Mouse (Mus musculus): ENCODE data around the gene Cdcp1.

GRCm38 (mm10) chr9:123157699-123158098 is 58.1 kb downstream of the Cdcp1 start:
- TF ChIP-seq EP300 (IDR thresholded peaks at IDR 0.05; ENCODE audit: low read depth) (no peak), CTCF (IDR thresholded peaks at IDR 0.05; ENCODE audit: low read depth) (no peak)
